Mouse (Mus musculus): ENCODE results near the gene Arrdc2. TPM values are rescaled to one million over a fixed set of nuclear protein-coding genes. Genes with fewer than 3 reads are reported as not detected.
"Not testable (repeated sequence)": the region's sequence is repeated elsewhere in the genome, so short reads cannot be mapped to it uniquely, and the experiment has no call there.

Gene Arrdc2
- total RNA-seq, 1 experiment, result 11.4 TPM

DNA sequence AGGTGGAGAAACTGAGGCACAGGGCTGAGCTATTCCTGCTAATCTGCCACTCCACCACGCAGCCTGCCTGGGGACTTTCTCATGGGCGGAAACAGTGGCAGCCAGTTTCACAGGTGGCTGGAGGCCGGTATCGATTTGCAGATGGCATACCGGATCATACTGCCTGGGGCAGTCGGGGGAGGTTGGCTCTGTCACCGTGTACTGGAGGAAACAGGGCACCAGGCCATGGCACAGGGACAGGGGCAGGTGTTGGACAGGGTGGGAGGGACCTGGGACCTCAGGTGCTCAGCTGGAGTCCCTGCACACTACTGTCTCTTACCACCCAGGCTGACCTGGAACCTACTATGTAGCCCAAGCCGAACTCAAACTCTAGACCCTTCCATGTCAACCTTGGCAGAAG is 13.7 kb downstream of the Arrdc2 start:
- in situ Hi-C loops (cut with MboI; ENCODE audit: low sequenced_read_pairs in 2 of 2, unreplicated experiment in 2 of 2), result no loop called here
- Histone ChIP-seq H3K9me3 (ENCODE audit: control insufficient read depth, insufficient read depth, low read depth, low read length) (no peaks in the 10 kb centered on the region), H3K4me1 (ENCODE audit: control insufficient read depth in 2 of 2, insufficient read depth in 2 of 2, low read length in 2 of 2, poor library complexity in 1 of 2) (peaks cover 0 to 6% of the 10 kb centered on the region in 2 experiments; a peak in 1 of 4 replicates), H3K27ac (ENCODE audit: insufficient read depth, low read depth, low read length, poor library complexity, severe bottlenecking) (no peak overlapping the region), H3K4me3 (ENCODE audit: insufficient read depth in 1 of 2, low read depth in 1 of 2, low read length in 2 of 2, poor library complexity in 1 of 2, severe bottlenecking in 1 of 2) (no peak overlapping the region), H3K9ac (ENCODE audit: insufficient read depth, low read depth, low read length, poor library complexity, severe bottlenecking) (no peak overlapping the region), H3K36me3 (ENCODE audit: control insufficient read depth, insufficient read depth, low read length, poor library complexity, severe bottlenecking) (no peaks in the 10 kb centered on the region)
- TF ChIP-seq HCFC1 (IDR thresholded peaks at IDR 0.05; ENCODE audit: borderline replicate concordance, insufficient read depth, low read length) (no peak), ZNF384 (IDR thresholded peaks at IDR 0.05; ENCODE audit: low read depth, low read length) (no peak), CHD2 (IDR thresholded peaks at IDR 0.05; ENCODE audit: low read depth, low read length) (no peak), MAFK (IDR thresholded peaks at IDR 0.05; ENCODE audit: insufficient read depth, low read depth, low read length) (no peak)
- no peak for DNase-seq (ENCODE audit: low read depth, low spot score)

DNA sequence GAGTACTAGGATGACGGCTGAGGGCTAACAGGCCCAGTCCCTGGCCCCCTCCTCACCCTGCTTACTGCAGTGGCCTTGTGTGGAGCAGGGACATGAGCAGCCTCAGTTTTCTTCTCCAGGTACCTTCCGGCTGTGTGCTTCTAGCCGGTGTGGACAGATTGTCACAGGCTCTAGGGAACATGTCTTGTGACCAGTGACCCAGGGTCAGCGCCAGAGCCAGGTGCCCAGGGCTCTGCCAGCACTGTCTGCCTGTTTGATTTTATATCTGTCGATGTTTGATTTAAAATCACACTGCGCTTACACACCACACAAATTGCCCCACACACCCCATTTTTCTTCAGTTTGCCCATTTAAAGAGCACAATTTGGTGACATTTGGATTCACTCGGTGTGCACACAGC is 15.7 kb downstream of the Arrdc2 start:
- TF ChIP-seq MAFK (IDR thresholded peaks at IDR 0.05; ENCODE audit: insufficient read depth, low read depth, low read length) (no peak), ZC3H11A (IDR thresholded peaks at IDR 0.05; ENCODE audit: borderline replicate concordance, low read depth, low read length) (no peak), CHD2 (IDR thresholded peaks at IDR 0.05; ENCODE audit: low read depth, low read length) (no peak), HCFC1 (IDR thresholded peaks at IDR 0.05; ENCODE audit: borderline replicate concordance, insufficient read depth, low read length) (no peak), ZNF384 (IDR thresholded peaks at IDR 0.05; ENCODE audit: low read depth, low read length) (no peak)
- no peak overlapping the region for H3K27ac ChIP-seq (ENCODE audit: insufficient read depth, low read depth, low read length, poor library complexity, severe bottlenecking)
- in situ Hi-C loops (cut with MboI; ENCODE audit: low sequenced_read_pairs in 2 of 2, unreplicated experiment in 2 of 2), result no loop called here
- H3K4me1 ChIP-seq (ENCODE audit: control insufficient read depth in 2 of 2, insufficient read depth in 2 of 2, low read length in 2 of 2, poor library complexity in 1 of 2), result peaks cover 0 to 6% of the 10 kb centered on the region in 2 experiments; a peak in 1 of 4 replicates
- no peaks in the 10 kb centered on the region for H3K9me3 ChIP-seq (ENCODE audit: control insufficient read depth, insufficient read depth, low read depth, low read length)
- no peak overlapping the region for H3K9ac ChIP-seq (ENCODE audit: insufficient read depth, low read depth, low read length, poor library complexity, severe bottlenecking)
- H3K36me3 ChIP-seq (ENCODE audit: control insufficient read depth, insufficient read depth, low read length, poor library complexity, severe bottlenecking), result no peaks in the 10 kb centered on the region
- no peak for DNase-seq (ENCODE audit: low read depth, low spot score)
- no peak overlapping the region for H3K4me3 ChIP-seq (ENCODE audit: insufficient read depth in 1 of 2, low read depth in 1 of 2, low read length in 2 of 2, poor library complexity in 1 of 2, severe bottlenecking in 1 of 2)

DNA sequence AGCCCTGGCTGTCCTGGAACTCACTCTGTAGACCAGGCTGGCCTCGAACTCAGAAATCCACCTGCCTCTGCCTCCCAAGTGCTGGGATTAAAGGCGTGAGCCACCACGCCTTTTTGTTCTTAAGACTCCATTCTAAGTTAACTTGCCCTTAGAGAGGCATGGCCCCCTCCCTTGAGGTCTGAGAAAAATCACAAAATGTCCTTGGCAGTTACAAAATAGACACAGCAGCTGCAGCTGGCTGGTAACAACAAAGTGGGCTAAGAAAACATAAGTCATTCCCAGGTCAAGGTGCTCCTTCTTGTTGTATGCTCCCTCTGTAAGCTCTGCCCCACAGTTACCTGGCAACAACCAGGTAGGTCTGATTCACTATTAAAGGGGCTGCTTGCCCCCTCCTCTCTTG is 16.9 kb downstream of the Arrdc2 start:
- H3K36me3 ChIP-seq (ENCODE audit: control insufficient read depth, insufficient read depth, low read length, poor library complexity, severe bottlenecking); DNase-seq (ENCODE audit: low read depth, low spot score); H3K9ac ChIP-seq (ENCODE audit: insufficient read depth, low read depth, low read length, poor library complexity, severe bottlenecking); H3K4me1 ChIP-seq (ENCODE audit: control insufficient read depth in 2 of 2, insufficient read depth in 2 of 2, low read length in 2 of 2, poor library complexity in 1 of 2); H3K27ac ChIP-seq (ENCODE audit: insufficient read depth, low read depth, low read length, poor library complexity, severe bottlenecking); H3K9me3 ChIP-seq (ENCODE audit: control insufficient read depth, insufficient read depth, low read depth, low read length); H3K4me3 ChIP-seq (ENCODE audit: insufficient read depth in 1 of 2, low read depth in 1 of 2, low read length in 2 of 2, poor library complexity in 1 of 2, severe bottlenecking in 1 of 2); in situ Hi-C loops (cut with MboI; ENCODE audit: low sequenced_read_pairs in 2 of 2, unreplicated experiment in 2 of 2): not testable (repeated sequence)

GRCm38 (mm10) chr8:70821992-70822391 is 17.5 kb downstream of the Arrdc2 start:
- no peaks in the 10 kb centered on the region for H3K36me3 ChIP-seq (ENCODE audit: control insufficient read depth, insufficient read depth, low read length, poor library complexity, severe bottlenecking)
- TF ChIP-seq ZNF384 (IDR thresholded peaks at IDR 0.05; ENCODE audit: low read depth, low read length), result no peak
- no peak overlapping the region; the same call in 1 of the 2 replicates for H3K9ac ChIP-seq (ENCODE audit: insufficient read depth, low read depth, low read length, poor library complexity, severe bottlenecking)
- no peak overlapping the region for H3K27ac ChIP-seq (ENCODE audit: insufficient read depth, low read depth, low read length, poor library complexity, severe bottlenecking)
- H3K9me3 ChIP-seq (ENCODE audit: control insufficient read depth, insufficient read depth, low read depth, low read length), result no peaks in the 10 kb centered on the region
- in situ Hi-C loops (cut with MboI; ENCODE audit: low sequenced_read_pairs in 2 of 2, unreplicated experiment in 2 of 2), result no loop called here
- H3K4me1 ChIP-seq (ENCODE audit: control insufficient read depth in 2 of 2, insufficient read depth in 2 of 2, low read length in 2 of 2, poor library complexity in 1 of 2), result peaks cover 0 to 6% of the 10 kb centered on the region in 2 experiments; a peak in 1 of 4 replicates
- DNase-seq (ENCODE audit: low read depth, low spot score), result no peak
- no peak overlapping the region for H3K4me3 ChIP-seq (ENCODE audit: insufficient read depth in 1 of 2, low read depth in 1 of 2, low read length in 2 of 2, poor library complexity in 1 of 2, severe bottlenecking in 1 of 2)

DNA sequence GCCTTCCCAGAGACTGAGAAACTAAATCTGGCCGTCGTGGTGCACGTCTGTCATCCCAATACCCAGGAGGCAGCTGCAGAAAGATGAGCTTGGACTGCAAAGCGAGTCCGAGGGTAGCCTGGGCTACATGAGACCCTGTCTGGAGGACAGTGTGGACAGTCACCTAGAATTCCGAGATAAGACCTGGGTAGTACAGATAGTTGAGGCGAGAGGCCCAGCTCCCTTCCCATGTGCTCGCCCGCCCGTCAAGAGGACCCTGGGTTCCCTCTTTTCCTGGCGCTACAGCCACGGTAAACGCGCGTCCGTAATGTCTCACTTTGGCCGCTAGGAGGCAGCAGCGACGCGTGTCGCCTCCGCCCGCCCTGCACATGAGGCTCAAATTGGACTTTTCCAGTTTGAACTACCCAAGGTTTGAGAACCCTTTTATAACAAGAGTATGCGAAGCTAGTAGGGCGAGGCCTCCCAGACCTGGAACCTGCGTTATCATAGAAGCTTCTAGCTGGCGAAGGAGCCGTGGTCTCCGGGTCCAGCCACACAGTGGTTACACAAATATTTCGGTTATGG is 18.0 kb downstream of the Arrdc2 start:
- Histone ChIP-seq H3K36me3 (ENCODE audit: control insufficient read depth, insufficient read depth, low read length, poor library complexity, severe bottlenecking) (no peaks in the 10 kb centered on the region), H3K9me3 (ENCODE audit: control insufficient read depth, insufficient read depth, low read depth, low read length) (no peaks in the 10 kb centered on the region), H3K9ac (ENCODE audit: insufficient read depth, low read depth, low read length, poor library complexity, severe bottlenecking) (no peak overlapping the region; the same call in 1 of the 2 replicates), H3K4me3 (ENCODE audit: insufficient read depth in 1 of 2, low read depth in 1 of 2, low read length in 2 of 2, poor library complexity in 1 of 2, severe bottlenecking in 1 of 2) (no peak overlapping the region), H3K4me1 (ENCODE audit: control insufficient read depth in 2 of 2, insufficient read depth in 2 of 2, low read length in 2 of 2, poor library complexity in 1 of 2) (peaks cover 0 to 10% of the 10 kb centered on the region in 2 experiments; a peak in 3 of 4 replicates), H3K27ac (ENCODE audit: insufficient read depth, low read depth, low read length, poor library complexity, severe bottlenecking) (no peak overlapping the region)
- in situ Hi-C loops (cut with MboI; ENCODE audit: low sequenced_read_pairs in 2 of 2, unreplicated experiment in 2 of 2), result no loop called here
- TF ChIP-seq ZNF384 (IDR thresholded peaks at IDR 0.05; ENCODE audit: low read depth, low read length) (no peak), ZC3H11A (IDR thresholded peaks at IDR 0.05; ENCODE audit: borderline replicate concordance, low read depth, low read length) (peak; percentile 23; the same call in 1 of the 2 replicates)
- no peak for DNase-seq (ENCODE audit: low read depth, low spot score)

All from ES-E14 (cell line).